Mouse (Mus musculus) CD8-positive naive resting alpha-beta T cell, adult 2 months (primary cell): ENCODE data around the gene Kcnj6.

ENCODE experiments used
- DNase-seq, 2 experiments: peaks; one replicate each; pipeline ENCODE4 v3.0.0; 2022; ENCODE audit warnings: low read depth in 2 of 2, low spot score in 2 of 2

The Kcnj6 gene

GRCm38 (mm10) chr16:94997340-94997849 is at the start of gene Kcnj6:
Gene Kcnj6, minus strand, starts transcription at chr16:94997701.
- no peak for DNase-seq

GRCm38 (mm10) chr16:95009937-95010336 is 12.4 kb upstream of the Kcnj6 start:
- DNase-seq, result no peak

GRCm38 (mm10) chr16:95004599-95004998 is 7.1 kb upstream of the Kcnj6 start:
- DNase-seq, result no peak

- no peak for DNase-seq
These were observed 2.0 kb upstream of the Kcnj6 start for GRCm38 (mm10) chr16:94999551-94999950.

GRCm38 (mm10) chr16:94999019-94999418 is 1.5 kb upstream of the Kcnj6 start:
- no peak for DNase-seq

GRCm38 (mm10) chr16:94996791-94997281 is 665 bp downstream of the Kcnj6 start:
- no peak for DNase-seq

GRCm38 (mm10) chr16:94995542-94996131 is 1.9 kb downstream of the Kcnj6 start:
- no peak for DNase-seq

GRCm38 (mm10) chr16:94994924-94995323 is 2.6 kb downstream of the Kcnj6 start:
- no peak for DNase-seq

- DNase-seq, result no peak
These were observed 3.4 kb downstream of the Kcnj6 start for GRCm38 (mm10) chr16:94994148-94994547.

- no peak for DNase-seq
These were observed 7.4 kb downstream of the Kcnj6 start for GRCm38 (mm10) chr16:94990114-94990513.

- DNase-seq, result no peak
These were observed 10.8 kb downstream of the Kcnj6 start for GRCm38 (mm10) chr16:94986731-94987130.

GRCm38 (mm10) chr16:94984263-94984662 is 13.2 kb downstream of the Kcnj6 start:
- DNase-seq, result no peak

- DNase-seq, result no peak
These were observed 17.1 kb downstream of the Kcnj6 start for GRCm38 (mm10) chr16:94980374-94980773.

GRCm38 (mm10) chr16:94979499-94979898 is 18.0 kb downstream of the Kcnj6 start:
- no peak for DNase-seq

GRCm38 (mm10) chr16:94972080-94972855 is 25.2 kb downstream of the Kcnj6 start:
- DNase-seq, result no peak

GRCm38 (mm10) chr16:94968941-94969340 is 28.6 kb downstream of the Kcnj6 start:
- DNase-seq, result no peak

- no peak for DNase-seq
These were observed 29.0 kb downstream of the Kcnj6 start for GRCm38 (mm10) chr16:94968472-94968871.

GRCm38 (mm10) chr16:94957156-94957828 is 40.2 kb downstream of the Kcnj6 start:
- DNase-seq, result no peak

- DNase-seq, result no peak
These were observed 41.1 kb downstream of the Kcnj6 start for GRCm38 (mm10) chr16:94956410-94956809.

GRCm38 (mm10) chr16:94953294-94953693 is 44.2 kb downstream of the Kcnj6 start:
- DNase-seq, result no peak

- DNase-seq, result no peak
These were observed 48.3 kb downstream of the Kcnj6 start for GRCm38 (mm10) chr16:94949172-94949571.

GRCm38 (mm10) chr16:94946848-94947247 is 50.7 kb downstream of the Kcnj6 start:
- DNase-seq, result no peak
